Mouse (Mus musculus) yolk sac, embryonic 10.5 days (tissue): Measurements from ENCODE around the gene Vwa5b2.
A peak's percentile ranks its signal among the peaks of the same experiment; 100 is the strongest.

Experiments
- DNase-seq: peaks from one replicate; pipeline ENCODE4 v3.0.0-alpha.2; 2017; ENCODE audit warnings: low spot score

The Vwa5b2 gene

GRCm38 (mm10) chr16:20610501-20611356, 21.5 kb downstream of the Vwa5b2 start:
- peak; percentile 86 for DNase-seq

- peak; percentile 91 for DNase-seq
Measured at GRCm38 (mm10) chr16:20611357-20612227, 22.3 kb downstream of the Vwa5b2 start, which contains the start of the genes Eef1akmt4, Gm49333 and Alg3. TSS of gene Eef1akmt4 (plus strand) at chr16:20611593. TSS of gene Gm49333 (plus strand) at chr16:20611610. TSS of gene Alg3 (minus strand) at chr16:20611735.

- peak; percentile 48 for DNase-seq
Measured at GRCm38 (mm10) chr16:20619541-20620398, 30.5 kb downstream of the Vwa5b2 start.

- no peak for DNase-seq
Measured at GRCm38 (mm10) chr16:20620399-20620735, 31.1 kb downstream of the Vwa5b2 start.

DNA sequence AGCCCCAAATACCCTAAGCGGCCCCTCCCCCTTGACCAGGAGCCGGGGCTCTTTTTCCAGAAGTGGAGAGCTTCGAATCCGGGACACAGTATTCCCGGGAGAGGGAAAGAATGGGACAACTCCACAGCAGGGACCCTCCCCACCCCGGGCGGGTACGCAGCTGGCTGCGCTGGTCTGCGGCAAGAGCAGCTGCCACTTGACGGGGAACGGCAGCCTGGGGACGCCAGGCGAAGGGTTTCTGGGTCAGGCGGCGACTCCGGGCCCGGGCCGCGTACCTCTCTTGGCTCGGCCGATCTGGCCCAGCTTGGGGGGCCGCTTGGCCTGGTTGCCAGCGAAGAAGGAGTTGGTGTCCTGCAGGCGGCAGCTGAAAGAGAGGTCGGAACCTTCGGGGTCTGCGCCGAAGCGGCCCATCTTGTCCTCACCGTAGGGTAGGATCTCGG, 31.5 kb downstream of the Vwa5b2 start:
- no peak for DNase-seq

- peak; percentile 63 for DNase-seq
Measured at GRCm38 (mm10) chr16:20621191-20621990, 32.1 kb downstream of the Vwa5b2 start, which contains the start of gene Camk2n2. TSS of gene Camk2n2 (minus strand) at chr16:20621287.

GRCm38 (mm10) chr16:20621991-20622685, 32.9 kb downstream of the Vwa5b2 start:
- peak; percentile 80 for DNase-seq

- DNase-seq, result no peak
Measured at GRCm38 (mm10) chr16:20623211-20623610, 33.9 kb downstream of the Vwa5b2 start.

GRCm38 (mm10) chr16:20628871-20629391, 39.7 kb downstream of the Vwa5b2 start:
- DNase-seq, result no peak

DNA sequence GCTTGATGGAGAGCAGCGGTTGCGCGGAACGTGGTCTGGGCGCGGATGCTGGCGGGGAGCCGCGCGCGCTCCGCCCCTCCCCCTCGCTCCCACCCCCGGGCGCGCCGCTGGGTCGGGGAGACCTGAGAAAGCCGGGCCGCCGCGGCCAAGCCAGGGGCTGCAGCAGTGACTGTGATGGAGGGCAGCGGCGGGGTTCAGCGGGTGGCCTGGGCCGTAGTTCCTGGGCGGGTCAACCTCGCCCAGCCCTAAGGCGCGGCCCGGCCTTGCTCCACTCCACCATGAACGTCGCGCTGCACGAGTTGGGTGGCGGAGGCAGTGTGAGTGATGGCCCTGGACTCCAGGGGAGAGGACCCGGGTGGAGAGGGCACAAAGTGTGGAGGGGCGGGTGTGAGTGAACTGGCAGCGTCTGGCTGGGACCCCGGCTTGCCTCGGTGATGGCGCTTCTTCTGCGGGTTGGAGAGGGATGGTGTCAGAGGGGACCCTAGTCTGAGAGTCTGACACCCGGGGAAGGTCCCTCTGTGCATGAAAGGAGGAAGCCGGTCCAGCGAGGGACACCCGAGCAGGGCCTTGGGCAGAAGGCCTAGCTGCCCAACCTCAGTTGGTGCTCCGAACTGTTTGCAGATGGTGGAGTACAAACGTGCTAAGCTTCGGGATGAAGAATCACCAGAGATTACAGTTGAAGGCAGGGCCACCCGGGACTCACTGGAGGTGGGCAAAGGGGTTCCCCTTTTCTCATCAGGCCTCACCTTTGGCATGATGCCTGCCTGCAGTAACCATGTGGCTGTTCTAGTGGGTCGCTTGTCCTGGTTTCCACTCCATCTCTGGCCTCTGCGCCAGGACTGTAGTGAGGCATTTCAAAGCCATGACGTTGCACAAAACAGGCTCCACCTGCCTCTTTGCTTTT, 40.7 kb downstream of the Vwa5b2 start, which contains the start of gene Ece2:
Gene Ece2, plus strand, starts transcription at position 98 of the 904 bp plus-strand sequence.
- DNase-seq, result no peak

DNA sequence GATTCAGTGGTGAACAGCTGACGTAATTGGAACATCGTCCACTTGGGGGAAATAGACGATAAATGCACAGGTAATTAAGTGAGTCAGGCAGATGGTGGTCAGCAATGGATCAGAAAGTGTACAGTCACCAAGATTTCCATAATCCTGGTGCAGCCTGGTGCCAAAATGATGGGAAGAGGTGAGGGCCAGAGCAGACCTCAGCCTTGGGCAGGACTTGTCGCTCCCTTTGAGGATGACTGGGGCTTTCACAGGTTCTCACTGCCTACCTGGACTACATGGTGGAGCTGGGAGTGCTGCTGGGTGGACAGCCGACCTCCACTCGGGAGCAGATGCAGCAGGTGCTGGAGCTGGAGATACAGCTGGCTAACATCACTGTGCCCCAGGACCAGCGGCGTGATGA, 48.1 kb downstream of the Vwa5b2 start:
- DNase-seq, result no peak

DNA sequence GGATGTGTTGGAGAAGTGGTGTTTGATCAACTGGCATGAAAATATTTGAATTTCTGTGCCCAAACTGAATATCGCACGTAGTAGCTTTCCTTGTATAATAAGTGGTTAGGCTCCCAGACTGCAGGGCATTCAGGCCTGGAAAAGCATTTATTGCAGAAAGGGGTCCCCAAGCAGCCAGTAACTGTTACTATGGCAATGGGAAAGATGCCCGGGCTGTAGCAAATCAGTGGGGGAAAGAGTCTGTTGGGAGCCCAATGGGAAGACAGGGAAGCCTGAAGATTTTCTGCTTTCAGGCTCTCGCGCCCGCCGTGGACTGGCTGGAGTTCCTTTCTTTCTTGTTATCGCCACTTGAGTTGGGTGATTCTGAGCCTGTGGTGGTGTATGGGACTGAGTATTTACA, 49.1 kb downstream of the Vwa5b2 start:
- DNase-seq, result no peak

DNA sequence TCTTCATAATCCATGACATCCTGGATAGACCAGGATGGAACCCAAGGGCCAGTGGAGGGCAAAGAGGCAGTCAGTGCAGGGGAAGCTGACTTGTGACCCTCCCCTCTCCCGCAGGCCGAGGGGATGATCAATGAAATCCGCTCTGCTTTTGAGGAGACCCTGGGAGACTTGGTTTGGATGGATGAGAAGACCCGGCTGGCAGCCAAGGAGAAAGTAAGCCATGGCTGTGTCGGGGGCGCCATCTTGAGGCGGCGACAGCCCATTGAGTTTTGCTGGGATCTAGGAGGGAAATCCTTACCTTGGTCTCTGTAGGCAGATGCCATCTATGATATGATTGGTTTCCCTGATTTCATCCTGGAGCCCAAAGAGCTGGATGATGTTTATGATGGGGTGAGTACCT, 52.9 kb downstream of the Vwa5b2 start:
- DNase-seq, result peak; percentile 37

- no peak for DNase-seq
Measured at GRCm38 (mm10) chr16:20643911-20644310, 54.6 kb downstream of the Vwa5b2 start.

GRCm38 (mm10) chr16:20651076-20651946, 62.0 kb downstream of the Vwa5b2 start, which contains the start of gene Psmd2:
TSS of gene Psmd2 (plus strand) at chr16:20651652.
- DNase-seq, result peak; percentile 94

GRCm38 (mm10) chr16:20651947-20652310, 62.7 kb downstream of the Vwa5b2 start:
- no peak for DNase-seq

GRCm38 (mm10) chr16:20653315-20653714, 64.0 kb downstream of the Vwa5b2 start:
- no peak for DNase-seq
